Comparison of ENCODE assay signal across 15 mouse cellular contexts in genomic region chr15:26831141-26831540, GRCm38 (mm10).
"Had no signal": no experiment of that assay in that cellular context is flagged by ENCODE, and none has a peak within 500 bp of the region (broad histone marks: within the 10 kb centered on the region; RNA-seq: fewer than 3 reads in every experiment).

No protein-coding gene starts in this region.

- H3K4me3 ChIP-seq: neural tube, embryonic 15.5 days; stomach, embryonic 15.5 days had no signal

- H3K27me3 ChIP-seq: neural tube, embryonic 15.5 days; stomach, embryonic 15.5 days had no signal

- H3K9ac ChIP-seq: neural tube, embryonic 15.5 days; stomach, embryonic 15.5 days had no signal

- DNase-seq: retina, postnatal 1 day; right cerebral cortex, adult 18-20 months; right cerebral cortex, postnatal 14 days; right cerebral cortex, postnatal 25 days; right cerebral cortex, postnatal 4 days; spleen, adult 18-20 months; thymus, adult 18-20 months; thymus, adult 2 months; thymus, postnatal 14 days; thymus, postnatal 25 days; thymus, postnatal 36 days; thymus, postnatal 4 days had no signal

- H3K36me3 ChIP-seq: neural tube, embryonic 15.5 days; stomach, embryonic 15.5 days had no signal

- H3K27ac ChIP-seq: neural tube, embryonic 15.5 days; stomach, embryonic 15.5 days; stomach, postnatal 0 days had no signal

- H3K4me1 ChIP-seq: neural tube, embryonic 15.5 days; stomach, embryonic 15.5 days had no signal

- H3K4me2 ChIP-seq: neural tube, embryonic 15.5 days; stomach, embryonic 15.5 days had no signal

- H3K9me3 ChIP-seq: neural tube, embryonic 15.5 days; stomach, embryonic 15.5 days had no signal
